Mouse (Mus musculus) bone marrow, adult 2 months (tissue): Measurements from ENCODE around the gene Lrrc4c.

Source experiments
- CTCF ChIP-seq: fragments of 200-500 bp; IDR thresholded peaks from 2 replicates; pipeline ENCODE4 v1.5.1; 2011; ENCODE audit warnings: low read length, control low read depth; ENCODE audit not compliant: control insufficient read depth, insufficient read depth
- POLR2A ChIP-seq: fragments of 200-500 bp; IDR thresholded peaks from 2 replicates; pipeline ENCODE4 v1.6.1; 2011; ENCODE audit warnings: low read depth, mild to moderate bottlenecking, control low read depth, low read length, borderline replicate concordance; ENCODE audit not compliant: control insufficient read depth

- no peak for TF ChIP-seq POLR2A
- no peak for TF ChIP-seq CTCF
These were observed 16.7 kb downstream of the Lrrc4c start for GRCm38 (mm10) chr2:96334652-96335051.
